Mouse (Mus musculus) adrenal gland, postnatal 14 days (tissue): ENCODE measurements around the gene Rora. TPM values are rescaled to one million over a fixed set of nuclear protein-coding genes. Genes with fewer than 3 reads are reported as not detected.

Experiments used
- DNase-seq: peaks from one replicate; pipeline ENCODE4 v3.0.0; 2021; ENCODE audit warnings: mixed read lengths
- total RNA-seq: library from RNA; stranded (reverse); gene quantifications from 2 replicates; pipeline ENCODE4 v1.2.3, GENCODE M21; 2021

The Rora gene
- total RNA-seq, 1 experiment from 2014 or later: 56.5 TPM

GRCm38 (mm10) chr9:69358797-69359196, 705.2 kb downstream of the Rora start:
- DNase-seq: no peak

- no peak for DNase-seq
Measured at GRCm38 (mm10) chr9:69361951-69362445, 708.4 kb downstream of the Rora start.

- DNase-seq: no peak
Measured at GRCm38 (mm10) chr9:69362766-69363165, 709.2 kb downstream of the Rora start.

- no peak for DNase-seq
Measured at GRCm38 (mm10) chr9:69364117-69364516, 710.5 kb downstream of the Rora start.

- no peak for DNase-seq
Measured at GRCm38 (mm10) chr9:69367055-69367454, 713.5 kb downstream of the Rora start.

GRCm38 (mm10) chr9:69368071-69368470, 714.5 kb downstream of the Rora start:
- peak; percentile 78 for DNase-seq

- DNase-seq: peak; percentile 37
Measured at GRCm38 (mm10) chr9:69371046-69371724, 717.6 kb downstream of the Rora start.

- DNase-seq: no peak
Measured at GRCm38 (mm10) chr9:69372871-69373270, 719.3 kb downstream of the Rora start.

GRCm38 (mm10) chr9:69376982-69377653, 723.5 kb downstream of the Rora start:
- no peak for DNase-seq

- no peak for DNase-seq
Measured at GRCm38 (mm10) chr9:69377654-69378045, 724.1 kb downstream of the Rora start.

- no peak for DNase-seq
Measured at GRCm38 (mm10) chr9:69380546-69380945, 727.0 kb downstream of the Rora start.

- no peak for DNase-seq
Measured at GRCm38 (mm10) chr9:69381741-69382140, 728.2 kb downstream of the Rora start.

- DNase-seq: no peak
Measured at GRCm38 (mm10) chr9:69384475-69384874, 730.9 kb downstream of the Rora start.

GRCm38 (mm10) chr9:69384905-69385304, 731.3 kb downstream of the Rora start:
- no peak for DNase-seq

GRCm38 (mm10) chr9:69387296-69387695, 733.7 kb downstream of the Rora start:
- no peak for DNase-seq

- DNase-seq: no peak
Measured at GRCm38 (mm10) chr9:69390631-69391030, 737.0 kb downstream of the Rora start.

GRCm38 (mm10) chr9:69394234-69394633, 740.6 kb downstream of the Rora start:
- no peak for DNase-seq

GRCm38 (mm10) chr9:69397432-69397759, 743.8 kb downstream of the Rora start:
- DNase-seq: no peak

GRCm38 (mm10) chr9:69397760-69398452, 744.3 kb downstream of the Rora start, which contains the start of gene Ice2:
Gene Ice2 (plus strand): TSS chr9:69397906.
- peak; percentile 86 for DNase-seq

GRCm38 (mm10) chr9:69398453-69398850, 744.9 kb downstream of the Rora start:
- no peak for DNase-seq

GRCm38 (mm10) chr9:69404671-69405070, 751.1 kb downstream of the Rora start:
- no peak for DNase-seq

- DNase-seq: peak; percentile 24
Measured at GRCm38 (mm10) chr9:69419476-69419875, 765.9 kb downstream of the Rora start.

GRCm38 (mm10) chr9:69430531-69430930, 776.9 kb downstream of the Rora start:
- no peak for DNase-seq
